Mouse (Mus musculus) neural tube, embryonic 13.5 days (tissue): ENCODE measurements at regions not wholly inside any gene's neighbourhood (a gene's known extent, or its start where the extent isn't known, plus 50 kb on each side); places are given as distances from the start of the nearest gene placed in this dataset.

ENCODE experiments used
- ATAC-seq: fragments of 200-750 bp; cut with Nextera tagmentation; 2 replicates; pipeline ENCODE4 v1.8.0; 2017; ENCODE audit warnings: low read depth, mild to moderate bottlenecking, moderate TSS enrichment, moderate library complexity
- H3K27ac ChIP-seq: fragments of 300-500 bp; sonication (generic); replicated peaks from 2 replicates; pipeline ENCODE4 v1.5.1; 2015; ENCODE audit warnings: moderate library complexity, mild to moderate bottlenecking, inconsistent platforms
- H3K27me3 ChIP-seq: fragments of 300-500 bp; sonication (generic); 2 replicates; pipeline ENCODE4 v1.6.1; 2015; ENCODE audit warnings: mild to moderate bottlenecking, inconsistent platforms
- H3K36me3 ChIP-seq: fragments of 300-500 bp; sonication (generic); 2 replicates; pipeline ENCODE4 v1.6.1; 2015; ENCODE audit warnings: mild to moderate bottlenecking, inconsistent platforms
- H3K4me1 ChIP-seq: fragments of 300-500 bp; sonication (generic); replicated peaks from 2 replicates; pipeline ENCODE4 v1.6.1; 2015; ENCODE audit warnings: inconsistent platforms
- H3K4me2 ChIP-seq: fragments of 300-500 bp; sonication (generic); 2 replicates; pipeline ENCODE4 v1.6.1; 2015; ENCODE audit warnings: inconsistent platforms, mild to moderate bottlenecking, moderate library complexity
- H3K4me3 ChIP-seq: fragments of 300-500 bp; sonication (generic); 2 replicates; pipeline ENCODE4 v1.5.1; 2015; ENCODE audit warnings: mild to moderate bottlenecking, inconsistent platforms
- H3K9ac ChIP-seq: fragments of 300-500 bp; sonication (generic); 2 replicates; pipeline ENCODE4 v1.6.1; 2015; ENCODE audit warnings: moderate library complexity, mild to moderate bottlenecking, inconsistent platforms
- H3K9me3 ChIP-seq: fragments of 300-500 bp; sonication (generic); 2 replicates; pipeline ENCODE4 v1.6.1; 2016; ENCODE audit warnings: inconsistent platforms
- WGBS: fragments of 180-500 bp; shearing (Covaris S2); methylation state at CpG from one replicate; pipeline ENCODE4 v1.1.7; 2015; 5-methylcytosine and 5-hydroxymethylcytosine counted together

- 53% methylated on average over 14 of the region's 14 CpGs for WGBS
- Histone ChIP-seq H3K4me3 (no peak overlapping the region), H3K27ac (peak overlapping the region; percentile 42; the same call in 1 of the 2 replicates), H3K36me3 (no peaks in the 10 kb centered on the region), H3K9ac (no peak overlapping the region), H3K4me2 (no peak overlapping the region), H3K27me3 (no peaks in the 10 kb centered on the region), H3K4me1 (peaks cover 9% of the 10 kb centered on the region), H3K9me3 (no peaks in the 10 kb centered on the region)
- peak; percentile 71 for ATAC-seq
These were observed 86.3 kb downstream of the Hhipl2 start for GRCm38 (mm10) chr1:183504103-183504841.

- Histone ChIP-seq H3K9me3 (no peaks in the 10 kb centered on the region), H3K4me1 (peaks cover 9% of the 10 kb centered on the region), H3K4me2 (no peak overlapping the region), H3K27me3 (no peaks in the 10 kb centered on the region), H3K4me3 (no peak overlapping the region), H3K27ac (no peak overlapping the region), H3K9ac (no peak overlapping the region), H3K36me3 (no peaks in the 10 kb centered on the region)
- no peak for ATAC-seq
- 98% methylated on average over 2 of the region's 2 CpGs for WGBS
These were observed 89.9 kb downstream of the Hhipl2 start for GRCm38 (mm10) chr1:183507893-183508292.

GRCm38 (mm10) chr1:183510759-183511158 lies 92.7 kb downstream of the Hhipl2 start:
- no peak for ATAC-seq
- WGBS: 91% methylated on average over 10 of the region's 10 CpGs
- Histone ChIP-seq H3K27me3 (no peaks in the 10 kb centered on the region), H3K27ac (no peak overlapping the region), H3K4me3 (no peak overlapping the region), H3K4me2 (no peak overlapping the region), H3K9ac (no peak overlapping the region), H3K9me3 (no peaks in the 10 kb centered on the region), H3K4me1 (peaks cover 15% of the 10 kb centered on the region), H3K36me3 (no peaks in the 10 kb centered on the region)

GRCm38 (mm10) chr1:183513876-183514275 lies 95.9 kb downstream of the Hhipl2 start:
- Histone ChIP-seq H3K4me2 (no peak overlapping the region), H3K27me3 (no peaks in the 10 kb centered on the region), H3K36me3 (no peaks in the 10 kb centered on the region), H3K4me3 (no peak overlapping the region), H3K27ac (peak overlapping the region; percentile 74; the same call in 1 of the 2 replicates), H3K4me1 (peaks cover 20% of the 10 kb centered on the region), H3K9ac (no peak overlapping the region), H3K9me3 (no peaks in the 10 kb centered on the region)
- no peak for ATAC-seq
- 62% methylated on average over 3 of the region's 3 CpGs for WGBS

GRCm38 (mm10) chr1:183514281-183514983 lies 96.4 kb downstream of the Hhipl2 start:
- Histone ChIP-seq H3K4me1 (peaks cover 20% of the 10 kb centered on the region), H3K9me3 (no peaks in the 10 kb centered on the region), H3K27me3 (no peaks in the 10 kb centered on the region), H3K4me2 (no peak overlapping the region), H3K27ac (peak overlapping the region; percentile 74), H3K4me3 (no peak overlapping the region), H3K9ac (no peak overlapping the region), H3K36me3 (no peaks in the 10 kb centered on the region)
- WGBS: 46% methylated on average over 15 of the region's 15 CpGs
- peak; percentile 91 for ATAC-seq

- Histone ChIP-seq H3K27ac (peak overlapping the region; percentile 74), H3K36me3 (no peaks in the 10 kb centered on the region), H3K9me3 (no peaks in the 10 kb centered on the region), H3K4me1 (peaks cover 25% of the 10 kb centered on the region), H3K27me3 (no peaks in the 10 kb centered on the region), H3K4me3 (no peak overlapping the region), H3K4me2 (no peak overlapping the region), H3K9ac (no peak overlapping the region)
- WGBS: 50% methylated on average over 2 of the region's 2 CpGs
- peak; percentile 55; the same call in 1 of the 2 replicates for ATAC-seq
These were observed 96.9 kb downstream of the Hhipl2 start for GRCm38 (mm10) chr1:183514984-183515287.

- Histone ChIP-seq H3K4me1 (peaks cover 36% of the 10 kb centered on the region), H3K9ac (no peak overlapping the region)
These were observed 98.2 kb downstream of the Hhipl2 start for GRCm38 (mm10) chr1:183516167-183516566.

GRCm38 (mm10) chr1:183517236-183517635 lies 99.2 kb downstream of the Hhipl2 start:
- Histone ChIP-seq H3K27ac (no peak overlapping the region), H3K4me2 (no peak overlapping the region), H3K4me3 (no peak overlapping the region), H3K27me3 (no peaks in the 10 kb centered on the region), H3K36me3 (no peaks in the 10 kb centered on the region), H3K9me3 (no peaks in the 10 kb centered on the region), H3K4me1 (peaks cover 46% of the 10 kb centered on the region), H3K9ac (no peak overlapping the region)
- no peak for ATAC-seq
- 49% methylated on average over 4 of the region's 4 CpGs for WGBS

More at GRCm38 (mm10) chr1:183516167-183516566, 98.2 kb downstream of the Hhipl2 start:
- ATAC-seq: no peak
- H3K4me2 ChIP-seq: no peak overlapping the region
- WGBS: 53% methylated on average over 4 of the region's 4 CpGs
- H3K9me3 ChIP-seq: no peaks in the 10 kb centered on the region
- no peaks in the 10 kb centered on the region for H3K27me3 ChIP-seq
- no peak overlapping the region for H3K4me3 ChIP-seq
- H3K27ac ChIP-seq: no peak overlapping the region
- H3K36me3 ChIP-seq: no peaks in the 10 kb centered on the region

- no peak overlapping the region for H3K4me2 ChIP-seq
- no peak overlapping the region for H3K4me3 ChIP-seq
- H3K27me3 ChIP-seq: no peaks in the 10 kb centered on the region
- H3K9me3 ChIP-seq: no peaks in the 10 kb centered on the region
- 22% methylated on average over 7 of the region's 7 CpGs for WGBS
- peak overlapping the region; percentile 82 for H3K27ac ChIP-seq
- no peak overlapping the region; the same call in 1 of the 2 replicates for H3K9ac ChIP-seq
- no peaks in the 10 kb centered on the region for H3K36me3 ChIP-seq
- peak; percentile 82 for ATAC-seq
- peaks cover 39% of the 10 kb centered on the region for H3K4me1 ChIP-seq
These were observed 103.6 kb downstream of the Hhipl2 start for GRCm38 (mm10) chr1:183521569-183521968.

- Histone ChIP-seq H3K9me3 (no peaks in the 10 kb centered on the region), H3K4me1 (no peaks in the 10 kb centered on the region), H3K4me2 (no peak overlapping the region), H3K4me3 (no peak overlapping the region), H3K27me3 (no peaks in the 10 kb centered on the region), H3K27ac (no peak overlapping the region), H3K36me3 (no peaks in the 10 kb centered on the region), H3K9ac (no peak overlapping the region)
- WGBS: 86% methylated on average over 11 of the region's 11 CpGs
- ATAC-seq: no peak
These were observed 115.4 kb downstream of the Hhipl2 start for GRCm38 (mm10) chr1:183533386-183533785.

- Histone ChIP-seq H3K36me3 (no peaks in the 10 kb centered on the region), H3K9ac (no peak overlapping the region), H3K4me1 (no peaks in the 10 kb centered on the region), H3K4me3 (no peak overlapping the region), H3K27ac (no peak overlapping the region), H3K4me2 (no peak overlapping the region), H3K27me3 (no peaks in the 10 kb centered on the region), H3K9me3 (no peaks in the 10 kb centered on the region)
- WGBS: 80% methylated on average over 7 of the region's 7 CpGs
- no peak for ATAC-seq
These were observed 130.9 kb downstream of the Hhipl2 start for GRCm38 (mm10) chr1:183548752-183549387.

GRCm38 (mm10) chr1:183552617-183553016 lies 134.6 kb downstream of the Hhipl2 start:
- no peaks in the 10 kb centered on the region for H3K27me3 ChIP-seq
- no peak for ATAC-seq
- H3K27ac ChIP-seq: no peak overlapping the region

More at GRCm38 (mm10) chr1:183552617-183553016, 134.6 kb downstream of the Hhipl2 start:
- Histone ChIP-seq H3K9ac (no peak overlapping the region), H3K4me1 (no peaks in the 10 kb centered on the region), H3K4me3 (no peak overlapping the region), H3K4me2 (no peak overlapping the region), H3K36me3 (no peaks in the 10 kb centered on the region), H3K9me3 (no peaks in the 10 kb centered on the region)
- 94% methylated on average over 4 of the region's 4 CpGs for WGBS
